Mouse (Mus musculus) pancreas, adult 10 weeks (tissue): Measurements from ENCODE around the gene Dglucy. TPM values are rescaled to one million over a fixed set of nuclear protein-coding genes. Genes with fewer than 3 reads are reported as not detected.

Source experiments
- polyA plus RNA-seq: library from polyadenylated mRNA; stranded (reverse); fragments of 350-450 nt; fragmentation: Illumina TruSeq; extraction: RNeasy Lipid Tissue Mini Kit (QIAGEN cat#74804); gene quantifications from one replicate; pipeline ENCODE4 v1.2.3, GENCODE M21; 2015; ENCODE audit warnings: low read depth, low replicate concordance; ENCODE audit not compliant: insufficient read depth

Dglucy gene
- 4.8 TPM for polyA plus RNA-seq

GRCm38 (mm10) chr12:100778934-100779865, at the start of gene Dglucy:
Gene Dglucy, plus strand, starts transcription at chr12:100779057.

GRCm38 (mm10) chr12:100907598-100908297, 128.9 kb downstream of the Dglucy start, which contains the start of gene Gpr68:
Gene Gpr68, minus strand, starts transcription at chr12:100908198.

Other genes starting within 250 kb of the Dglucy start
- 0.46 TPM for gene Rps6ka5, start 52.1 kb upstream of the Dglucy start, polyA plus RNA-seq
- gene Gpr68, start 129.1 kb downstream of the Dglucy start, polyA plus RNA-seq = 0.55 TPM
- gene Ccdc88c, start 250.0 kb downstream of the Dglucy start, polyA plus RNA-seq = 5.8 TPM